Mouse (Mus musculus) heart, embryonic 16.5 days (tissue): ENCODE measurements at regions not wholly inside any gene's neighbourhood (a gene's known extent, or its start where the extent isn't known, plus 50 kb on each side); places are given as distances from the start of the nearest gene placed in this dataset.

Experiments used
- ATAC-seq: fragments of 200-750 bp; cut with Nextera tagmentation; replicated peaks from 2 replicates; pipeline ENCODE4 v1.8.0; 2017; ENCODE audit warnings: moderate number of reproducible peaks; ENCODE audit not compliant: insufficient read depth, low FRiP score; ENCODE audit errors: extremely low read depth
- H3K27ac ChIP-seq: fragments of 300-500 bp; sonication (generic); 2 replicates; pipeline ENCODE4 v1.5.1; 2014; ENCODE audit warnings: mild to moderate bottlenecking, low read length, control low read depth, moderate library complexity
- H3K27me3 ChIP-seq: fragments of 300-500 bp; sonication (generic); 2 replicates; pipeline ENCODE4 v1.6.1; 2014; ENCODE audit warnings: low read length, mixed read lengths; ENCODE audit not compliant: control insufficient read depth, insufficient read depth
- H3K36me3 ChIP-seq: fragments of 300-500 bp; sonication (generic); 2 replicates; pipeline ENCODE4 v1.6.1; 2014; ENCODE audit not compliant: control insufficient read depth, insufficient read depth
- H3K4me1 ChIP-seq: fragments of 300-500 bp; sonication (generic); 2 replicates; pipeline ENCODE4 v1.6.1; 2014; ENCODE audit warnings: low read length, mixed read lengths; ENCODE audit not compliant: control insufficient read depth, insufficient read depth
- H3K4me2 ChIP-seq: fragments of 300-500 bp; sonication (generic); 2 replicates; pipeline ENCODE4 v1.6.1; 2014; ENCODE audit warnings: low read depth, mild to moderate bottlenecking, control low read depth, low read length
- H3K4me3 ChIP-seq: fragments of 300-500 bp; sonication (generic); 2 replicates; pipeline ENCODE4 v1.5.1; 2014; ENCODE audit warnings: mild to moderate bottlenecking, control low read depth, low read length
- H3K9ac ChIP-seq: fragments of 300-500 bp; sonication (generic); 2 replicates; pipeline ENCODE4 v1.6.1; 2014; ENCODE audit warnings: low read length, control low read depth
- H3K9me3 ChIP-seq: fragments of 300-500 bp; sonication (generic); replicated peaks from 2 replicates; pipeline ENCODE4 v1.6.1; 2016; ENCODE audit warnings: low read length; ENCODE audit not compliant: control insufficient read depth
- WGBS: fragments of 180-500 bp; shearing (Covaris S2); extraction: QIAGEN DNeasy Blood & Tissue Kit; methylation state at CpG from one replicate; pipeline ENCODE4 v1.1.7; 2014; 5-methylcytosine and 5-hydroxymethylcytosine counted together

GRCm38 (mm10) chr3:147412274-147412673 is 560.1 kb downstream of the Ttll7 start:
- Histone ChIP-seq H3K27me3 (no peaks in the 10 kb centered on the region), H3K4me2 (no peak overlapping the region), H3K36me3 (no peaks in the 10 kb centered on the region), H3K27ac (no peak overlapping the region), H3K9me3 (no peaks in the 10 kb centered on the region), H3K9ac (no peak overlapping the region), H3K4me1 (no peaks in the 10 kb centered on the region), H3K4me3 (no peak overlapping the region)
- no peak for ATAC-seq
- 82% methylated on average over 4 of the region's 4 CpGs for WGBS

- ATAC-seq, result no peak
- H3K4me3 ChIP-seq, result no peak overlapping the region
- no peaks in the 10 kb centered on the region for H3K9me3 ChIP-seq
- WGBS, result 25% methylated on average over 3 of the region's 3 CpGs
- H3K9ac ChIP-seq, result no peak overlapping the region
- H3K4me1 ChIP-seq, result no peaks in the 10 kb centered on the region
- H3K27ac ChIP-seq, result no peak overlapping the region
- no peaks in the 10 kb centered on the region for H3K36me3 ChIP-seq
- no peaks in the 10 kb centered on the region for H3K27me3 ChIP-seq
- no peak overlapping the region for H3K4me2 ChIP-seq
Measured at GRCm38 (mm10) chr3:147416926-147417325, 564.8 kb downstream of the Ttll7 start.

DNA sequence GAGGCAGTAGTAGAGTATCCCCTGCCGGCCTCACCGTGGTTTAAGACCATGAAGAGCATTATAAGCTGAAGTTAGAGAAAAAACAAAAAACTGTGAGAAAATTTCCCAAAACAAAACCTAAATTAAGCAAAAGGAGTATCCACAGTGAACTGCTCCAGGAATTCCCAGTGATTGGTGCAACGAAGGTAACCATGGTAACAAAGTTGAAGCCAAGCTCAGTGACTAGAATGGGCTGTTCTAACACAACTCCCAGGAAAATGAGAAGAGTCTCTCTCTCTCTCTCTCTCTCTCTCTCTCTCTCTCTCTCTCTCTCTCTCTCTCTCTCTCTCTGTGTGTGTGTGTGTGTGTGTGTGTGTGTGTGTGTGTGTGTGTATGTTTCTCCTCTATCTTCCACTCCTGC is 567.0 kb downstream of the Ttll7 start:
- no peaks in the 10 kb centered on the region for H3K4me1 ChIP-seq
- WGBS, result 59% methylated on average over 3 of the region's 3 CpGs

DNA sequence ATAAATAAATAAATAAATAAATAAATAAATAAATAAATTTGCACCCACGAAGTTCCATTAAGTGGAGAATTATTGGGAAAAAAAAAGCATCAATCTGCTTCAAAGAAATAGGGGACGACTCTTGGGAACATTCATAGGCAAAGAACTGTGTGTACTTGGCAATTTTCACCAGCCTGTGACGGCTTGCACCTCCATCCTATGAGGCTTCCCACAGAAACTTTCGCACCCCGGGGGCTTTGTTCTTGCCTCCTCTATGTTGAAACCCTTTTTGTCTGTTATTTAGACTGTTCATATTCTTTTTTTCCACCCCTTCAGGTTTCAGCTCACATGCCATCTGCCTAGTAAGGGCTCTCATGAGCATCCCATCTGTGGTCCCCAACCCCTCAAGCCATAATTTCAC is 570.0 kb downstream of the Ttll7 start:
- 77% methylated on average over 5 of the region's 5 CpGs for whole genome bisulfite sequencing
- Histone ChIP-seq H3K4me1 (no peaks in the 10 kb centered on the region), H3K27ac (no peak overlapping the region), H3K36me3 (no peaks in the 10 kb centered on the region), H3K4me3 (no peak overlapping the region), H3K4me2 (no peak overlapping the region), H3K9me3 (0 out of 2 replicates have a peak, but pooled peaks cover 3% of the 10 kb centered on the region), H3K9ac (no peak overlapping the region), H3K27me3 (no peaks in the 10 kb centered on the region)
- no peak for ATAC-seq

More for the DNA sequence above, 567.0 kb downstream of the Ttll7 start:
- no peaks in the 10 kb centered on the region for H3K27me3 ChIP-seq
- H3K4me2 ChIP-seq, result no peak overlapping the region
- H3K9ac ChIP-seq, result no peak overlapping the region
- H3K27ac ChIP-seq, result no peak overlapping the region
- no peaks in the 10 kb centered on the region for H3K36me3 ChIP-seq
- no peaks in the 10 kb centered on the region for H3K9me3 ChIP-seq
- H3K4me3 ChIP-seq, result no peak overlapping the region
- no peak for ATAC-seq

GRCm38 (mm10) chr3:147423895-147424575 is 571.9 kb downstream of the Ttll7 start:
- no peaks in the 10 kb centered on the region for H3K27me3 ChIP-seq
- no peaks in the 10 kb centered on the region for H3K36me3 ChIP-seq
- H3K4me1 ChIP-seq, result no peaks in the 10 kb centered on the region
- no peak overlapping the region for H3K4me2 ChIP-seq
- ATAC-seq, result no peak
- 0 out of 2 replicates have a peak, but pooled peaks cover 3% of the 10 kb centered on the region for H3K9me3 ChIP-seq
- H3K9ac ChIP-seq, result no peak overlapping the region
- 70% methylated on average over 2 of the region's 2 CpGs for WGBS
- no peak overlapping the region for H3K27ac ChIP-seq
- H3K4me3 ChIP-seq, result no peak overlapping the region

GRCm38 (mm10) chr3:147428837-147429236 is 576.7 kb downstream of the Ttll7 start:
- Histone ChIP-seq H3K9ac (no peak overlapping the region), H3K36me3 (no peaks in the 10 kb centered on the region), H3K4me2 (no peak overlapping the region), H3K9me3 (0 out of 2 replicates have a peak, but pooled peaks cover 3% of the 10 kb centered on the region), H3K4me3 (no peak overlapping the region), H3K27ac (no peak overlapping the region), H3K27me3 (no peaks in the 10 kb centered on the region), H3K4me1 (no peaks in the 10 kb centered on the region)
- WGBS, result 67% methylated on average over 10 of the region's 10 CpGs
- no peak for ATAC-seq

- Histone ChIP-seq H3K36me3 (no peaks in the 10 kb centered on the region), H3K27me3 (no peaks in the 10 kb centered on the region), H3K4me2 (no peak overlapping the region), H3K9ac (no peak overlapping the region), H3K4me3 (no peak overlapping the region), H3K9me3 (no peaks in the 10 kb centered on the region), H3K4me1 (no peaks in the 10 kb centered on the region), H3K27ac (no peak overlapping the region)
- ATAC-seq, result no peak
- WGBS, result 71% methylated on average over 5 of the region's 5 CpGs
Measured at GRCm38 (mm10) chr3:147442925-147443690, 590.9 kb downstream of the Ttll7 start.

DNA sequence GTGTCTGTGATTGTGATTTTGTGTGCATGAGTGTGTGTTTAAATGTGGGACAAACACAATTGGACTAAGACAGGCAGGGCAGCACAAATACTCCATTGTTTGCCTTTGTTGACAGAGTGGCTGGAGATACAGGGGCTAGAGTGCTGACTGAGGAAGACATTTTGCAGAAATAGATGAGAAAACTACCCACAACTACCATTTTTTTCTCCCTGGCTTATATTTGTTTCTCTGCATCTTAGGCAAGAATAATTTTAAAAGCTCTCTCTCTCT is 591.5 kb downstream of the Ttll7 start:
- no peaks in the 10 kb centered on the region for H3K9me3 ChIP-seq
- no peak overlapping the region for H3K27ac ChIP-seq
- no peak overlapping the region for H3K9ac ChIP-seq
- no peak overlapping the region for H3K4me2 ChIP-seq
- H3K27me3 ChIP-seq, result no peaks in the 10 kb centered on the region
- no peaks in the 10 kb centered on the region for H3K4me1 ChIP-seq
- ATAC-seq, result no peak
- no peak overlapping the region for H3K4me3 ChIP-seq
- H3K36me3 ChIP-seq, result no peaks in the 10 kb centered on the region

DNA sequence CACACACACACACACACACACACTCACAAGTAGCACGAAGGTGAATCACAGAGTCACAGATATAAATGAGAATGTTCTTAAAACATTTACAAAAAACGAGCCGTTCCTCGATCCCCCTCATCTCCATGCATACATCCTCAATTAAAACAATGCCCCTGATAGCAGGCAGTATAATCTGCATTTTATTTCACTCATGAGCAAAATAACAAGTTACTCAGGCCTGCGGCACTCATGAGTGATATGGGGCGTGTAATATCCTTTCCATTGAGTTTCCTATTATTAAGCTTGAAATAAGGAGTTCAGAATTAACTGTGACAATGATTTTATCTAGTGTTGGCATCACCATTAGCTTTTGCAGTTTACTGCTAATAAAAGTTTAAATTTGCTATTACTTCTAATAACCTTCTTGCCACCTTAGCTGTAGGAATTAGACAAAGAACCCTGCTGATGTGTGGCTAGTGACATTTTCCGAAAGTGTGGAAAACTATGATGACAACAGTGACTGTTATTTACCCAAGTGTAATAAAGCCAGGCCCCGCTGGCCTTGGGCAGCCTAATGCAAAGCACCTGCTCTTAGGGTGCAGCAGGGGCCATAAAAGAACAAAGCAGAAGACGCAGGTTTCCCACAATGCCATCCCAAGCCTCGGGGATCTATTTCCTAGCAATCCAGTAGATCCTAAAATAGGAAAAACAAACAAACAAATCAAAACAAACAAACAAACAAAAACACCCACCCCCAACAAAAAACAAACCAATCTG is 592.0 kb downstream of the Ttll7 start:
- H3K4me3 ChIP-seq, result no peak overlapping the region
- no peak for ATAC-seq
- no peak overlapping the region for H3K27ac ChIP-seq
- H3K9ac ChIP-seq, result no peak overlapping the region
- no peaks in the 10 kb centered on the region for H3K9me3 ChIP-seq
- 84% methylated on average over 10 of the region's 10 CpGs for WGBS
- H3K27me3 ChIP-seq, result no peaks in the 10 kb centered on the region
- H3K4me2 ChIP-seq, result no peak overlapping the region
- H3K36me3 ChIP-seq, result no peaks in the 10 kb centered on the region
- H3K4me1 ChIP-seq, result no peaks in the 10 kb centered on the region
